Mouse (Mus musculus): ENCODE results near the gene Casp9.
A peak's percentile ranks its signal among the peaks of the same experiment; 100 is the strongest.

Gene Casp9

GRCm38 (mm10) chr4:141865006-141865405 lies 71.6 kb downstream of the Casp9 start:
- peak; percentile 0 for DNase-seq (ENCODE audit: low spot score)
